Mouse (Mus musculus): ENCODE measurements around the gene Dclk2. TPM values are rescaled to one million over a fixed set of nuclear protein-coding genes. Genes with fewer than 3 reads are reported as not detected.

Gene Dclk2
- polyA plus RNA-seq, 1 experiment, result 7.2 TPM

- Histone ChIP-seq H3K36me3 (ENCODE audit: control insufficient read depth) (no peaks in the 10 kb centered on the region), H3K4me3 (replicated peaks) (no peak overlapping the region), H3K27me3 (ENCODE audit: control insufficient read depth) (no peaks in the 10 kb centered on the region), H3K4me1 (ENCODE audit: control insufficient read depth) (no peaks in the 10 kb centered on the region), H3K9me3 (ENCODE audit: control insufficient read depth, low read length) (no peaks in the 10 kb centered on the region)
- TF ChIP-seq GATA1 (IDR thresholded peaks at IDR 0.05; ENCODE audit: low read length) (no peak), TAL1 (IDR thresholded peaks at IDR 0.05; ENCODE audit: low read length) (no peak)
These were observed 67.8 kb downstream of the Dclk2 start for GRCm38 (mm10) chr3:86852867-86853266.

GRCm38 (mm10) chr3:86851131-86851530 lies 69.5 kb downstream of the Dclk2 start:
- Histone ChIP-seq H3K9me3 (ENCODE audit: control insufficient read depth, low read length) (no peaks in the 10 kb centered on the region), H3K4me3 (replicated peaks) (no peak overlapping the region), H3K4me1 (ENCODE audit: control insufficient read depth) (no peaks in the 10 kb centered on the region), H3K36me3 (ENCODE audit: control insufficient read depth) (no peaks in the 10 kb centered on the region), H3K27me3 (ENCODE audit: control insufficient read depth) (no peaks in the 10 kb centered on the region)
- no peak for TF ChIP-seq GATA1 (IDR thresholded peaks at IDR 0.05; ENCODE audit: low read length)
- TF ChIP-seq TAL1 (IDR thresholded peaks at IDR 0.05; ENCODE audit: low read length), result no peak

GRCm38 (mm10) chr3:86850394-86851030 lies 70.1 kb downstream of the Dclk2 start:
- no peak for TF ChIP-seq TAL1 (IDR thresholded peaks at IDR 0.05; ENCODE audit: low read length)
- no peak for TF ChIP-seq GATA1 (IDR thresholded peaks at IDR 0.05; ENCODE audit: low read length)
- H3K9me3 ChIP-seq (ENCODE audit: control insufficient read depth, low read length), result no peaks in the 10 kb centered on the region
- H3K27me3 ChIP-seq (ENCODE audit: control insufficient read depth), result no peaks in the 10 kb centered on the region
- no peaks in the 10 kb centered on the region for H3K4me1 ChIP-seq (ENCODE audit: control insufficient read depth)
- no peaks in the 10 kb centered on the region for H3K36me3 ChIP-seq (ENCODE audit: control insufficient read depth)
- no peak overlapping the region for H3K4me3 ChIP-seq (replicated peaks)

DNA sequence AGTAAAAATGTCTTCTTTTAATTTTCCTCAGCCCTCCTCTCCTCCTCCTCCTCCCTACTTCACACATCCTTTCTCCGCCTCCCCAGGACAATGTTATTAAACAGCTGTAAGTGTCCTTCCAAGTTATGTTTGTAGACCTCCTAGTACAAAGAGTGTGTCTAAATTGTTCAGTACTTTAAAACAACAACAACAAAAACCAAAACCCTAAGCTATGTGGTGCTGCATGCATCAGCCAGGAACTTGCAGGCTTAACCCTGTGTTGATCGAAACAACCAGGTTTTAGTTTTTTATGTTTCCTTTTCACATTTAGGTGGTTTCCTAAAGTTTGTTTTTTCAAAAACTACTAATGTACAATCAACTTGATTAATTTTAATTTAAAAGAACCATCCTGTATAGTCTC lies 71.3 kb downstream of the Dclk2 start:
- no peak overlapping the region for H3K4me3 ChIP-seq (replicated peaks)
- no peaks in the 10 kb centered on the region for H3K9me3 ChIP-seq (ENCODE audit: control insufficient read depth, low read length)
- no peaks in the 10 kb centered on the region for H3K4me1 ChIP-seq (ENCODE audit: control insufficient read depth)
- no peaks in the 10 kb centered on the region for H3K27me3 ChIP-seq (ENCODE audit: control insufficient read depth)
- no peaks in the 10 kb centered on the region for H3K36me3 ChIP-seq (ENCODE audit: control insufficient read depth)
- TF ChIP-seq TAL1 (IDR thresholded peaks at IDR 0.05; ENCODE audit: low read length) (no peak), GATA1 (IDR thresholded peaks at IDR 0.05; ENCODE audit: low read length) (no peak)

- Histone ChIP-seq H3K4me3 (replicated peaks) (no peak overlapping the region), H3K4me1 (ENCODE audit: control insufficient read depth) (no peaks in the 10 kb centered on the region), H3K9me3 (ENCODE audit: control insufficient read depth, low read length) (no peaks in the 10 kb centered on the region), H3K36me3 (ENCODE audit: control insufficient read depth) (no peaks in the 10 kb centered on the region), H3K27me3 (ENCODE audit: control insufficient read depth) (no peaks in the 10 kb centered on the region)
- TF ChIP-seq TAL1 (IDR thresholded peaks at IDR 0.05; ENCODE audit: low read length), result no peak
- TF ChIP-seq GATA1 (IDR thresholded peaks at IDR 0.05; ENCODE audit: low read length), result no peak
These were observed 73.1 kb downstream of the Dclk2 start for GRCm38 (mm10) chr3:86847536-86847935.

DNA sequence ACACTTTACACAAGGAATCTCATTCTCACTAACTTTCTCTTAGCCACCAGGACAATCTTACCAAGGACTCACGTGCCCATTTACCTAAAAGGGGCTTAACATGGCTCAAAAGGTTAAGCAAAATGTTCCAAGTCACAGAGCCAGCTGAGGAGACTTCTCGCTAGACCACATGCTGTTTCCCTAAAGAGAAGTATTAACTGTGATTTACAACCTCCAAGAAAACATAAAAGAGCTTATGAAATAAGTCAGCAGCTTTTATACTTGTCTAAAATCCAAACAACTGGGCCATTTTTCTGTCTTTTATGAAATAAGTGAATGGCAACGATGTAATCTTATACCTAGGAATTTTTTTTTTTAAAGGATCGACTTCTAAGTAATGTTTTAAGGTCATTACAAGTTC lies 74.6 kb downstream of the Dclk2 start:
- Histone ChIP-seq H3K4me3 (replicated peaks) (no peak overlapping the region), H3K4me1 (ENCODE audit: control insufficient read depth) (no peaks in the 10 kb centered on the region), H3K9me3 (ENCODE audit: control insufficient read depth, low read length) (no peaks in the 10 kb centered on the region), H3K36me3 (ENCODE audit: control insufficient read depth) (no peaks in the 10 kb centered on the region), H3K27me3 (ENCODE audit: control insufficient read depth) (no peaks in the 10 kb centered on the region)
- TF ChIP-seq TAL1 (IDR thresholded peaks at IDR 0.05; ENCODE audit: low read length) (no peak), GATA1 (IDR thresholded peaks at IDR 0.05; ENCODE audit: low read length) (no peak)

- no peaks in the 10 kb centered on the region for H3K27me3 ChIP-seq (ENCODE audit: control insufficient read depth)
- TF ChIP-seq TAL1 (IDR thresholded peaks at IDR 0.05; ENCODE audit: low read length), result no peak
- no peak for TF ChIP-seq GATA1 (IDR thresholded peaks at IDR 0.05; ENCODE audit: low read length)
- H3K36me3 ChIP-seq (ENCODE audit: control insufficient read depth), result no peaks in the 10 kb centered on the region
- no peaks in the 10 kb centered on the region for H3K9me3 ChIP-seq (ENCODE audit: control insufficient read depth, low read length)
- H3K4me3 ChIP-seq (replicated peaks), result no peak overlapping the region
- H3K4me1 ChIP-seq (ENCODE audit: control insufficient read depth), result no peaks in the 10 kb centered on the region
These were observed 75.1 kb downstream of the Dclk2 start for GRCm38 (mm10) chr3:86845578-86845977.

- H3K4me1 ChIP-seq (ENCODE audit: control insufficient read depth), result no peaks in the 10 kb centered on the region
- TF ChIP-seq TAL1 (IDR thresholded peaks at IDR 0.05; ENCODE audit: low read length) (no peak), GATA1 (IDR thresholded peaks at IDR 0.05; ENCODE audit: low read length) (no peak)
These were observed 75.7 kb downstream of the Dclk2 start for GRCm38 (mm10) chr3:86844804-86845481.

DNA sequence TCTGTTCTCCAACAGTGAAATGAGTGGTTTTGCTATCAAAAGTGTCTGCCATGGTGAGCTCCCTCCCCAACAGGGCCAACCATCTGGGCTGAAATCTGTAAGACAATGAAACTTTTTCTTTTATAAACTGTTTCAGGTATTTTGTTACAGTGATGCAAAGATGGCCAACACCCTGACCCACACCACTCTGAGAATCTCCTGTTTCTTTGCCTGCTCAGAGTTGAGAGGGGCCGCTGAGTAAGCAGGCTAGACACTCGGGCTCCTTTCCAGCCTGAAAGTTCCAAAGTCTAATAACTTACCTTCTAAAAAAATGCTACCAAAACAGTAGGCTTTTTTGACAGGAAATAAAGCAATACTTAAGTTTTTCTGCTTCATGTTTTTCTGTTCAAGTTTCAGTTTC lies 78.2 kb downstream of the Dclk2 start:
- Histone ChIP-seq H3K27me3 (ENCODE audit: control insufficient read depth) (no peaks in the 10 kb centered on the region), H3K36me3 (ENCODE audit: control insufficient read depth) (no peaks in the 10 kb centered on the region), H3K4me3 (replicated peaks) (no peak overlapping the region), H3K9me3 (ENCODE audit: control insufficient read depth, low read length) (no peaks in the 10 kb centered on the region), H3K4me1 (ENCODE audit: control insufficient read depth) (no peaks in the 10 kb centered on the region)
- TF ChIP-seq TAL1 (IDR thresholded peaks at IDR 0.05; ENCODE audit: low read length) (no peak), GATA1 (IDR thresholded peaks at IDR 0.05; ENCODE audit: low read length) (no peak)

More at GRCm38 (mm10) chr3:86844804-86845481, 75.7 kb downstream of the Dclk2 start:
- Histone ChIP-seq H3K27me3 (ENCODE audit: control insufficient read depth) (no peaks in the 10 kb centered on the region), H3K9me3 (ENCODE audit: control insufficient read depth, low read length) (no peaks in the 10 kb centered on the region), H3K4me3 (replicated peaks) (no peak overlapping the region), H3K36me3 (ENCODE audit: control insufficient read depth) (no peaks in the 10 kb centered on the region)
